Mouse (Mus musculus) midbrain, embryonic 15.5 days (tissue): ENCODE results near the gene Slc37a1. TPM values are rescaled to one million over a fixed set of nuclear protein-coding genes. Genes with fewer than 3 reads are reported as not detected.
"Not testable (repeated sequence)": the region's sequence is repeated elsewhere in the genome, so short reads cannot be mapped to it uniquely, and the experiment has no call there.

Experiments
- ATAC-seq: fragments of 200-750 bp; cut with Nextera tagmentation; replicated peaks from 2 replicates; pipeline ENCODE4 v1.8.0; 2017; ENCODE audit warnings: moderate TSS enrichment
- H3K27ac ChIP-seq: fragments of 300-500 bp; sonication (generic); 2 replicates; pipeline ENCODE4 v1.5.1; 2015; ENCODE audit warnings: mild to moderate bottlenecking, inconsistent platforms
- H3K27me3 ChIP-seq: fragments of 300-500 bp; sonication (generic); replicated peaks from 2 replicates; pipeline ENCODE4 v1.6.1; 2015; ENCODE audit warnings: inconsistent platforms
- H3K36me3 ChIP-seq: fragments of 300-500 bp; sonication (generic); replicated peaks from 2 replicates; pipeline ENCODE4 v1.6.1; 2015; ENCODE audit warnings: inconsistent platforms
- H3K4me1 ChIP-seq: fragments of 300-500 bp; sonication (generic); 2 replicates; pipeline ENCODE4 v1.6.1; 2015; ENCODE audit warnings: inconsistent platforms
- H3K4me2 ChIP-seq: fragments of 300-500 bp; sonication (generic); 2 replicates; pipeline ENCODE4 v1.6.1; 2015; ENCODE audit warnings: inconsistent platforms, mild to moderate bottlenecking, moderate library complexity
- H3K4me3 ChIP-seq: fragments of 300-500 bp; sonication (generic); 2 replicates; pipeline ENCODE4 v1.5.1; 2015; ENCODE audit warnings: mild to moderate bottlenecking, inconsistent platforms
- H3K9ac ChIP-seq: fragments of 300-500 bp; sonication (generic); 2 replicates; pipeline ENCODE4 v1.6.1; 2015; ENCODE audit warnings: mild to moderate bottlenecking, inconsistent platforms
- H3K9me3 ChIP-seq: fragments of 300-500 bp; sonication (generic); 2 replicates; pipeline ENCODE4 v1.6.1; 2016; ENCODE audit warnings: inconsistent platforms
- WGBS: fragments of 180-500 bp; shearing (Covaris S2); methylation state at CpG from one replicate; pipeline ENCODE4 v1.1.7; 2015; ENCODE audit warnings: mixed read lengths; 5-methylcytosine and 5-hydroxymethylcytosine counted together
- polyA plus RNA-seq: library from polyadenylated mRNA; unstranded; fragments of >200 nt; fragmentation: Nextera tagmentation; extraction: Ambion mirVana; gene quantifications from 2 replicates; pipeline ENCODE4 v1.2.1, GENCODE M21; 2015

Gene Slc37a1
- polyA plus RNA-seq, 1 experiment from 2014 or later, result 13.4 TPM

- no peak overlapping the region for H3K27ac ChIP-seq
- no peaks in the 10 kb centered on the region for H3K9me3 ChIP-seq
- no peak for ATAC-seq
- 37% methylated on average over 8 of the region's 8 CpGs for WGBS
- H3K4me3 ChIP-seq, result no peak overlapping the region
- no peaks in the 10 kb centered on the region for H3K36me3 ChIP-seq
- H3K4me1 ChIP-seq, result peaks cover 13% of the 10 kb centered on the region
- H3K4me2 ChIP-seq, result no peak overlapping the region
- H3K9ac ChIP-seq, result no peak overlapping the region
- no peaks in the 10 kb centered on the region for H3K27me3 ChIP-seq
Observed at GRCm38 (mm10) chr17:31351984-31352383, 65.4 kb downstream of the Slc37a1 start.

GRCm38 (mm10) chr17:31353255-31353654 is 66.7 kb downstream of the Slc37a1 start:
- H3K27ac ChIP-seq, result no peak overlapping the region
- no peaks in the 10 kb centered on the region for H3K36me3 ChIP-seq
- H3K4me1 ChIP-seq, result peaks cover 13% of the 10 kb centered on the region
- WGBS, result 67% methylated on average over 2 of the region's 2 CpGs
- H3K9me3 ChIP-seq, result no peaks in the 10 kb centered on the region
- H3K27me3 ChIP-seq, result no peaks in the 10 kb centered on the region
- no peak for ATAC-seq
- no peak overlapping the region for H3K4me2 ChIP-seq
- no peak overlapping the region for H3K4me3 ChIP-seq
- H3K9ac ChIP-seq, result no peak overlapping the region

- H3K9ac ChIP-seq, H3K9me3 ChIP-seq, H3K27me3 ChIP-seq, H3K4me3 ChIP-seq, H3K4me2 ChIP-seq, H3K36me3 ChIP-seq, H3K27ac ChIP-seq, ATAC-seq: not testable (repeated sequence)
- WGBS, result 82% methylated on average over 3 of the region's 3 CpGs
- peaks cover 13% of the 10 kb centered on the region for H3K4me1 ChIP-seq
Observed at GRCm38 (mm10) chr17:31354684-31355083, 68.1 kb downstream of the Slc37a1 start.

GRCm38 (mm10) chr17:31355792-31356502 is 69.4 kb downstream of the Slc37a1 start:
- H3K4me3 ChIP-seq, result no peak overlapping the region
- peak overlapping the region; percentile 61 for H3K27ac ChIP-seq
- no peak overlapping the region for H3K4me2 ChIP-seq
- ATAC-seq, result peak; percentile 70
- WGBS, result 23% methylated on average over 7 of the region's 8 CpGs
- H3K4me1 ChIP-seq, result peaks cover 13% of the 10 kb centered on the region
- no peaks in the 10 kb centered on the region for H3K27me3 ChIP-seq
- H3K9me3 ChIP-seq, result no peaks in the 10 kb centered on the region
- no peaks in the 10 kb centered on the region for H3K36me3 ChIP-seq
- H3K9ac ChIP-seq, result no peak overlapping the region

GRCm38 (mm10) chr17:31360582-31360981 is 74.0 kb downstream of the Slc37a1 start:
- Histone ChIP-seq H3K9ac (no peak overlapping the region), H3K9me3 (no peaks in the 10 kb centered on the region), H3K27ac (no peak overlapping the region), H3K4me1 (peaks cover 12% of the 10 kb centered on the region), H3K4me3 (no peak overlapping the region), H3K27me3 (no peaks in the 10 kb centered on the region), H3K4me2 (no peak overlapping the region), H3K36me3 (no peaks in the 10 kb centered on the region)
- ATAC-seq, result no peak
- WGBS, result 79% methylated on average over 13 of the region's 13 CpGs

- ATAC-seq, result peak; percentile 69
- Histone ChIP-seq H3K27me3 (no peaks in the 10 kb centered on the region), H3K4me2 (no peak overlapping the region), H3K4me1 (0 out of 2 replicates have a peak, but pooled peaks cover 5% of the 10 kb centered on the region), H3K4me3 (no peak overlapping the region), H3K9me3 (0 out of 2 replicates have a peak, but pooled peaks cover 3% of the 10 kb centered on the region), H3K9ac (no peak overlapping the region), H3K36me3 (no peaks in the 10 kb centered on the region), H3K27ac (0 out of 2 replicates have a peak overlapping the region, but pooled peaks have one; percentile 6)
- WGBS, result 64% methylated on average over 5 of the region's 5 CpGs
Observed at GRCm38 (mm10) chr17:31365586-31366166, 79.1 kb downstream of the Slc37a1 start.

GRCm38 (mm10) chr17:31370221-31370620 is 83.6 kb downstream of the Slc37a1 start:
- H3K9ac ChIP-seq, result no peak overlapping the region
- no peaks in the 10 kb centered on the region for H3K27me3 ChIP-seq
- no peak overlapping the region for H3K4me3 ChIP-seq
- H3K36me3 ChIP-seq, result no peaks in the 10 kb centered on the region
- 68% methylated on average over 2 of the region's 2 CpGs for WGBS
- H3K9me3 ChIP-seq, result 0 out of 2 replicates have a peak, but pooled peaks cover 3% of the 10 kb centered on the region
- H3K4me1 ChIP-seq, result 0 out of 2 replicates have a peak, but pooled peaks cover 5% of the 10 kb centered on the region
- no peak for ATAC-seq
- no peak overlapping the region for H3K27ac ChIP-seq
- H3K4me2 ChIP-seq, result no peak overlapping the region

GRCm38 (mm10) chr17:31370931-31371330 is 84.3 kb downstream of the Slc37a1 start:
- Histone ChIP-seq H3K4me1 (no peaks in the 10 kb centered on the region), H3K9me3 (0 out of 2 replicates have a peak, but pooled peaks cover 3% of the 10 kb centered on the region), H3K27ac (no peak overlapping the region), H3K4me3 (no peak overlapping the region), H3K9ac (no peak overlapping the region), H3K4me2 (no peak overlapping the region), H3K36me3 (no peaks in the 10 kb centered on the region), H3K27me3 (no peaks in the 10 kb centered on the region)
- 0 out of 2 replicates have a peak, but pooled peaks have one; percentile 17 for ATAC-seq

- Histone ChIP-seq H3K4me3 (no peak overlapping the region), H3K27me3 (no peaks in the 10 kb centered on the region), H3K36me3 (no peaks in the 10 kb centered on the region), H3K9me3 (no peaks in the 10 kb centered on the region), H3K4me1 (peaks cover 8% of the 10 kb centered on the region), H3K9ac (no peak overlapping the region), H3K4me2 (peak overlapping the region; percentile 29), H3K27ac (0 out of 2 replicates have a peak overlapping the region, but pooled peaks have one; percentile 21)
- peak; percentile 50 for ATAC-seq
- WGBS, result 7% methylated on average over 7 of the region's 7 CpGs
Observed at GRCm38 (mm10) chr17:31377961-31378360, 91.4 kb downstream of the Slc37a1 start.

- H3K36me3 ChIP-seq, result no peaks in the 10 kb centered on the region
- no peak overlapping the region for H3K9ac ChIP-seq
- no peaks in the 10 kb centered on the region for H3K27me3 ChIP-seq
- no peaks in the 10 kb centered on the region for H3K9me3 ChIP-seq
- no peak overlapping the region for H3K4me3 ChIP-seq
- 0 out of 2 replicates have a peak overlapping the region, but pooled peaks have one; percentile 21 for H3K27ac ChIP-seq
- ATAC-seq, result no peak
- peaks cover 8% of the 10 kb centered on the region for H3K4me1 ChIP-seq
- 51% methylated on average over 10 of the region's 10 CpGs for WGBS
- peak overlapping the region; percentile 29 for H3K4me2 ChIP-seq
Observed at GRCm38 (mm10) chr17:31378361-31378761, 91.8 kb downstream of the Slc37a1 start.

GRCm38 (mm10) chr17:31379086-31379485 is 92.5 kb downstream of the Slc37a1 start:
- no peak overlapping the region for H3K9ac ChIP-seq
- ATAC-seq, result no peak
- H3K36me3 ChIP-seq, result no peaks in the 10 kb centered on the region
- peaks cover 8% of the 10 kb centered on the region for H3K4me1 ChIP-seq
- WGBS, result 71% methylated on average over 2 of the region's 2 CpGs
- H3K9me3 ChIP-seq, result no peaks in the 10 kb centered on the region
- no peak overlapping the region for H3K27ac ChIP-seq
- H3K27me3 ChIP-seq, result no peaks in the 10 kb centered on the region
- no peak overlapping the region for H3K4me3 ChIP-seq
- no peak overlapping the region for H3K4me2 ChIP-seq

- H3K9ac ChIP-seq, result no peak overlapping the region
- 93% methylated on average over 8 of the region's 8 CpGs for WGBS
- no peak overlapping the region for H3K4me3 ChIP-seq
- H3K27me3 ChIP-seq, result no peaks in the 10 kb centered on the region
- no peaks in the 10 kb centered on the region for H3K9me3 ChIP-seq
- no peak for ATAC-seq
- H3K36me3 ChIP-seq, result no peaks in the 10 kb centered on the region
- H3K4me2 ChIP-seq, result no peak overlapping the region
- H3K27ac ChIP-seq, result no peak overlapping the region
- H3K4me1 ChIP-seq, result peaks cover 13% of the 10 kb centered on the region
Observed at GRCm38 (mm10) chr17:31379863-31380262, 93.3 kb downstream of the Slc37a1 start.
